Mouse (Mus musculus) spleen, embryonic (tissue): Measurements from ENCODE around the gene Rnd2.
"Not testable (repeated sequence)": the region's sequence is repeated elsewhere in the genome, so short reads cannot be mapped to it uniquely, and the experiment has no call there.

ENCODE experiments used
- CTCF ChIA-PET: fragments of 350-600 bp; sonication (Branson Sonifier 250); formaldehyde crosslinking; loops from one replicate; lab custom pipeline; 2022; lab: Charles Lee

Rnd2 gene

DNA sequence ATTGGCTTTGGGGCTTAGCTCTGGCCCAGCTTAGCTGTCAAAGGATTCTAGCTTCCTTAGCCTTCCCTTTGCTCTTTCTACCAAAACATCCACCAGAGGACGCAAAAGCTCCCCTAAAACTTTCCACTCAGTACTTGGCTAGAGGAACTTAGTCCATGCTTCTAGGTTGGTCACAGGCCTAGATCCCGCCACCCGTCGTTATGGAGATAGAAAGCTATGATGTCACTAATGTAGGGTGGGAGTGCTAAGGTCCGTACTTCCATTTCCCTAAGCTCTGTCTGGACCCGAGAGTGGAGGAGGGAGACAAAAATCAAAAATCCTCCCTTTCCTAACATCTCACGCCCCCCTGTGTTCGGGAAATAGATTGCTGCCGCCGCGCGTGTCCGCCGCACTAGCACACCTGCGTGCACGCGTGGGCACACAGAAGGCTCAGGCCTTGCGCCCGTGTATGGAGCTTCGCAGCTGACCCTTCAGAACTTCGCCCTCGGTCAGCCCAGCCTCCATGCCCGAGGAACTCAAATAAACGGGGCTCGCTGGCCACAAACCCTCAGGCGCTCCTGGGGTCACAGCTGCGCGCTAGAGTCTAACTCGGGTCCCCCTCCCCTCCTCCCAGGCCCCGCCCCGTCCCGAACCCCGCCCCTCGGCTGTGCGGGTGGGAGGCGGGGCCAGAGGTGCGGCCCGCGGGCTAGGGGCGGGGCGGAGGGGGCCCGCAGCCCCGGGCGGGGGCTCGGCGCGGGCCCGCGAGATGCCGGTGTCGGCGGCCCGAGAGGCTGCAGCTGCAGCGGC lies 2.9 kb downstream of the Rnd2 start:
- CTCF ChIA-PET: no interaction called here

DNA sequence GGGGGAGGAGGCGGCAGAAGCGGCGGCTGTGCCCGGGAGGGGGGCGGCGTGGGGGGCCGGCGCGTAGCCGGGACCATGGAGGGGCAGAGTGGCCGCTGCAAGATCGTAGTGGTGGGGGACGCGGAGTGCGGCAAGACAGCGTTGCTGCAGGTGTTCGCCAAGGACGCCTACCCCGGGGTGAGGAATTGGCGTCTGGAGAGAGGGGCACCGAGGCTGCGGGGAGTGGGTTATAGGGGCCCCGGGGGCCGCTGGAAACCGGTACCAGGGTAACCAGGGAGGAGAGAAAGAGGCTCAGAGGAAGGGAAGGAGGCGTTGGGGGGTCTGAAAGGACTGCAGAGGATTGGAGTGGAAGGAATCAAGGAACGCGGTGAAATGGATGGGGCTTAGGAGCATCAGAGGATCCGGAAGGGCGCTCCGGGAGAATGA lies 3.5 kb downstream of the Rnd2 start:
- CTCF ChIA-PET: no interaction called here

DNA sequence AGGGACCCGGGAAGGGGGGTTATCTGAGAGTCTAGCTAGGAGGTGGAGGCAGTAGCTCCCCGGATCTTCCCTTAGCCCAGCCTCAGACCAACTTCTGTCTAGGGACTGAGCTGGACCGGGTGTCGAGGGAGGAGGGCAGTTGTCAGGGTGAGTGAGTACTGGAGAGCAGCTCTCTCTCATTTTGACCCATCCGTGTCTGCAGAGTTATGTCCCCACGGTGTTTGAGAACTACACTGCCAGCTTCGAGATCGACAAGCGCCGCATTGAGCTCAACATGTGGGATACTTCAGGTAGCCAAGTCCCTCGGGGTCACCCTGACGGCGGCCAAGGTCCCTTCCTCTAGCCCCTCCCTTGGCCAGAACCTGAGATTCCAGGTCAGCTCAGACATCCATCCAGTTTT lies 3.9 kb downstream of the Rnd2 start:
- CTCF ChIA-PET: interaction anchor here (0.6 kb wide), 2 partner anchors 10 to 937 kb away, joined by 3 to 5 read pairs; no protein-coding TSS in a partner anchor

DNA sequence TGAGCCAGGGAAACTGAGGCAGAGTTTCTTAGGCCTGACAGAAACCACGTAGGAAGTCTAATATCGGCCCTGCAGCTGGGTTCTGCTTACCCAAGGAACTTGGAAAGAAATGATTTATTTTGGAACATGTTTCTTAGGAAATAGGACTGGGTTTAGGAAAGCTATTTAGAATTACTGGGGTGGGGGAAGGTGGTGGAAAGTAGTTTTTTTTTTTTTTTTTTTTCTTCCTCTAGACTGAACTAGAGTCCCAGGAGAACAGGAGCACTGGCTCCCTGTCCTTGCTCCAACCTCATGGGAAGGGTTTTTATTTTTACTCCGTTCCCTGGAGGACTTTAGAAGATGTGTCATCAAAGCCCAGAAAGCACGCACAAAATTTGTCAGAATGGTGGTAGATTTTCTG lies 4.4 kb downstream of the Rnd2 start:
- CTCF ChIA-PET: interaction anchor here (0.6 kb wide), 2 partner anchors 9 to 937 kb away, joined by 3 to 5 read pairs; no protein-coding TSS in a partner anchor

DNA sequence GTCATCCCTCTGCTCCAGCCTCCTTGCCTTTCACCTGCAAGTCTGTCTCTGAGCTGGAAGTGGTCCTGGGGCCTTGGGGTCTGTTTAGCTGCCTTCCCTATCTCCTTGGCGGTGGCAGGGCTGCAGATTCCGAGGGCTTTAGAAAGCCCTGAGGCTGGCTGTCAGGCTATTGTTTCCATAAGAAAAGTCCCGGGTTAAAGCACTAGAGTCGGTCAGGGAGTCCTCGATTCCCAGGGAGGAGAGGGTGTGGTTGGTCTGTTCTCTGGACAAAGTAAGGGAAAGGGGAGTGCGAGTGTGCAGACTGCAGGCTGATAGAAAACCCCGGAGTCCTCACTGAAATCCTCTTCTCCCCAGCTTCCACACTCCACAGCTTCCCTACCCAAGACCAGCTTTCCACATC lies 5.4 kb downstream of the Rnd2 start:
- CTCF ChIA-PET: interaction anchor here (0.6 kb wide), 1 partner anchor 32 kb away, joined by 8 read pairs; no protein-coding TSS in a partner anchor

DNA sequence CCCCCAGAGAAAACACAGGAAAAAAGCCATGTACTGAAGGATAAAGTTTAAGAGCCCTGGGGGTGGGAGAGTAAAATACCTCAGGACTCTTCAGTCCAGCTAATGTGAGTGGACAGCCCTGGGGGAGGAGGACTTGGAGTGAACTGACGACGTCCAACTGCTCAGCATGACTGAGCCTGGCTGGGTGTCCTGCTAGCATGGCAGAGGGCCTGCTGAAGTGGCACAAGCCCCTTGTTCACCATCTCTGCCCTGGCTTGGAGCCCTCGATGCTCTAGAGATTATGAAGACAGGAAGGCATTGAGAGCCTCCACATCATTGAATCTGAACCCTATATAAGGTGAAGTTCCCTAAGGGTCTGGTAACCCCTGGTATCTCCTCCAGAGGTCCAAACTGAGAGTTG lies 7.1 kb downstream of the Rnd2 start:
- CTCF ChIA-PET: no interaction called here

DNA sequence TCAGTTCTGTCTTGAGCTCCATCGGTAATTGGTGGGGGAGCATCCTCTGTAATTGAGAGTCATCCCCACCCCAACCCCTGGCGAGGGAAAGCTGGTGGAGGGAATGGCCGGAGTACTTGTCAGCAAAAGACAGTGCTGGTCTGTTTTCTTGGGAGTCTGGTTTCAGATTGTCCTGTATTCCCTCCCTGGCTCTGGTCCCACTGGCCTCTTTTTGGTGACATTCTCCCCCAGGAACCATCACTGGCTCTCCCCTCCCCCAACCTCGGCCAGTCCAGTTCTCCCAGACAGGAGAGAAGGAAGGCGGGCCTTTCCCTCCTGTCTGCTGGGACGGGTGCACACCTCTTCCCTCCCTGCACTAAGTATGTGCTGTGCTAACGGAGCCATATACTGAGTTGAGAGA lies 7.5 kb downstream of the Rnd2 start:
- CTCF ChIA-PET: no interaction called here

DNA sequence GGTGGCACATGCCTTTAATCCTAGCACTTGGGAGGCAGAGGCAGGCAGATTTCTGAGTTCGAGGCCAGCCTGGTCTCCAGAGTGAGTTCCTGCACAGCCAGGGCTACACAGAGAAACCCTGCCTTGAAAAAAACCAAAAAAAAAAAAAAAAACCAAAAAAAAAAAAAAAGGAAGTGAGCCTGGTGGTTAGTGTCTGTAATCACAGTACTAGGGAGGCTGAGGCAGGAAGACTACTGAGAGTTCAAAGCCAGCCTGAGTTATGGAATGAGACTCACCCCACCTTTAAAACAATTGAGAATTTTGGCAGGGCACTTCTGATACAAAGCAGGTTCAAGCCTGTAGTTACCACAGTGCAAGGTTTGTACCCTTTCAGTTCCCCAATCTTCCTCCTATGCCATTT lies 8.9 kb downstream of the Rnd2 start:
- CTCF ChIA-PET: not testable (repeated sequence)

DNA sequence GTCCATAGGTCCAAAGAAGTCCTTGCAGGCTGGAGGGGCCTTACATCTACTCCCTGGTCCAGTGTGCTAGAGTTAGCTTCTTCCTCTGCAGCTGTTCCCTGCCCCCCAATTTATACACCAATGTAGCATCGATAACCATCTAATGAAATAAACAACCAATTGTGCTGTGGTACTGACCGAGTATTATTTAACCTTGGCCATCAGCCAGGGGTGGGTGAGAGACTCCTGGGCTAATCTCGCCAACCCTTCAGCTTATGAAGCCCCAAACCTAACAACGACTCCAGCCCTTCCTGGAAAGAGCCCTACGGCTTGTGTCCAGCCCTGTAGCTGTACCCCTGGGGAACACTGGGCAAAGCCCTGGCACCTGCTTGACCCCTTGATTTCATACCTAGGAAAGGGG lies 9.5 kb downstream of the Rnd2 start:
- CTCF ChIA-PET: no interaction called here

DNA sequence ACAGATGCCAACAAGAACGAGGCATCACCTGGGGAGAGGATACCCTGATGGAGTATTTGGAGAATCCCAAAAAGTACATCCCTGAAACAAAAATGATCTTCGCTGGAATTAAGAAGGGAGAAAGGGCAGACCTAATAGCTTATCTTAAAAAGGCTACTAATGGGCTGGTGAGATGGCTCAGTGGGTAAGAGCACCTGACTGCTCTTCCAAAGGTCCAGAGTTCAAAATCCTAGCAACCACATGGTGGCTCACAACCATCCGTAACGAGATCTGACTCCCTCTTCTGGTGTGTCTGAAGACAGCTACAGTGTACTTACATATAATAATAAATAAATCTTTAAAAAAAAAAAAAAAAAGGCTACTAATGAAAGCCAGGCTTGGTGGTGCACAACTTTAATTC lies 11.6 kb downstream of the Rnd2 start:
- CTCF ChIA-PET: not testable (repeated sequence)

DNA sequence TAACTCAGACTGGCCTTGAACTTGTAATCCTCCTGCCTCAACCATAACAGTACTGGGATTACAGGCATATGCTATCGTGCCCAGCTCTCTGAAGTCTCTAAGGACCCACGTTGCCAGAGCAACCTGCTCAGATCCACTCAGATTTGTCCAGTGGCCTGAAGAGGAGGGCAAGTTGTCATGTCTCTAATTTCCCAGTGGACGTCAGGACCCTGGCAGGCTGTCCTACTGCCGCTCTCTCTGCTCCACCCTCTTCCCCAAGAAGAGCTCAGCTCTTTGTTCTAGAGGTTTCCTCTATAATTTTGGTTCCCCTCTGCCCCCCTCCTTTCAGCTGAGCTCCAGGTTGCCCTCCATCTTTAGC lies 12.4 kb downstream of the Rnd2 start:
- CTCF ChIA-PET: no interaction called here

DNA sequence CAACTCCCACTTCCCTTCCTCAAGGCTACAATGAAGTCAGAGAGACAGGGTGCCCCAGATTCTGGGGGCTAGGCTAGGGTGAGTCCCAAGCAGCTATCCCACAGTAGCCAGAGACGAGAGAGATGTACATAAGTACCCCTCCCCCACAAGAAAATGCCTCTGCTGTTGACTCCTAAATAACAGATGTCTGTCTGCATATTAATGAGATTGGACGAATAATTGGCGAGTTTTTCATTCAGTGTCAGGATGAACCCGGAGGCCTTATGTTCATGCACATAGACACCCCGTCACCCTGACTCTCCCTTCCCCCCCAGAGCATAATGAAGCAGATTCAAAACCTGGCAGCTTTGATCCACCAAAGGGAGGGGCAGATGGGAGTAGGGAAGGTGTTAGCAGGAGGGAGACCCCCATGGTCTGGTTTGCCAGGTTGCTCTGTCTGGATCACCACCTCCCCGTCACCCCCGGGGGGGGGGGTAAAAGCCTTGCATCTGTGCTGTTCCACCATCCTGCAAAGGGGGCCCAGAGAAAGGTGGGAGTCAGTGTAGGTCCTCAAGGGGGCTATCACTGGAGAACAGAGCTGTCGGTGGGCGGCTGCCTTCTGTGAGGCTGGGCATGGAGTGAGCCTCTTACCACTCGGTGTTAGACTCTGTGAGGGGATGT lies 12.9 kb downstream of the Rnd2 start:
- CTCF ChIA-PET: interaction anchor here (0.7 kb wide), 1 partner anchor 9 kb away, joined by 5 read pairs; no protein-coding TSS in a partner anchor

DNA sequence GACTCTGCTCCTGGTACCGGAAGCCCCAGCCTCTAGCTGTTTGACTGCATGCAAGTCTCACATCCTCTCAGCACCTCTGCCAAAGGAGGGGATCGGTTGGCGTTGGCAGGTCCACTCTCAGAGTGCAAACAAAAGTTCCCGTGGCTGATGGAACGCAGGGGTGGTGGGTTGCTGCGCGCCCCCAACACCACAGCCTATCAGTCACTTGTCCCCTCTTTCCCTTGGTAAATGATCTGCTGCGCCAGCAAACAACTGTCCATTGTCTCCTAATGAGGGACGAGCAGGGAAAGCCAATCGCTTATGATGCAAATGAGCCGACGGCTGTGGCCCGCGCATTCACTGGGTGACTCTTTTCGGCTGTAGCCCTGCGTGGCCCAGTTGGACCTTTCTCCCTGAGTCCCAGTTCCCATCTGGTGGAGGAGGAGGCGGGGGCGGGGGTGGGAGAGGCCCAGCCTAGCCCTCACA lies 14.4 kb downstream of the Rnd2 start:
- CTCF ChIA-PET: no interaction called here

DNA sequence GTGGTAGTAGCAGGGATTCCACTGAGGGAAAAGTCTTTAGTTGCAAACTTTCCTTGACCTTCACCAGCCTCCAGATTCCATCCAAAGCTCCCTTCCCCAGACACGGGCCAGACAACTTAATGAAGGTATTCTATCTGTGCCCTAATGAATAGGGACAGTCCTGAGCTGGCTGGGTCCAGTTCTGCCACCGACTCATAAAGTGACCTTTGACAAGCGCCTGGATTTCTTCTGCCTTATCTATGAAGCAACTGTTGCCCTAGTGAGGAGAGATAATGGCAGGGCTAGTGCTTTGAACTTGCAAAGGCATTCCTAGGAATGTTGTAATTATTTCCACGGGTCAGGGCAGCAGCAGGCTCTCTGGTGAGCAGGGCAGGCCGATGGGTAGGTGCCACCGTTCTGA lies 16.1 kb downstream of the Rnd2 start:
- CTCF ChIA-PET: no interaction called here

DNA sequence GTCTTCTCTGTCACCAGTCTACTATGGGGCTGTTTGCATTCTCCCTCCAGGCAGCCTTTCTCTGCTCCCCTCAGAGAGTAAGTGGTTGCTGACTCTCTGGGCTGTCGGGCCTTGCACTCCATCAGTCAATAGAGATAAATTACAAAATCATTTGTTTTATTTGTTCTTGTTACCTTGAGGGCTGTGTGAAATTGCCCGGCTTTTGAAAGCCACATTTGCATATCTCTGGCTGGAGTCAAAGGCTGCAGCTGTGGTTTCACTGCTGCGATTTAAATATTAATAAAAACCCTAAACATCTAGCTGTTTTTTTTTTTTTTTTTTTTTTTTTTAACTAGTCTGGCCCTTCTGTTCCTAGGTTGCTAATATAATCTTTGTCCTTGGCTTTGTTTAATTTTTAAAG lies 19.0 kb downstream of the Rnd2 start:
- CTCF ChIA-PET: interaction anchor here (0.7 kb wide), 1 partner anchor 1205 kb away, joined by 6 read pairs; no protein-coding TSS in a partner anchor

DNA sequence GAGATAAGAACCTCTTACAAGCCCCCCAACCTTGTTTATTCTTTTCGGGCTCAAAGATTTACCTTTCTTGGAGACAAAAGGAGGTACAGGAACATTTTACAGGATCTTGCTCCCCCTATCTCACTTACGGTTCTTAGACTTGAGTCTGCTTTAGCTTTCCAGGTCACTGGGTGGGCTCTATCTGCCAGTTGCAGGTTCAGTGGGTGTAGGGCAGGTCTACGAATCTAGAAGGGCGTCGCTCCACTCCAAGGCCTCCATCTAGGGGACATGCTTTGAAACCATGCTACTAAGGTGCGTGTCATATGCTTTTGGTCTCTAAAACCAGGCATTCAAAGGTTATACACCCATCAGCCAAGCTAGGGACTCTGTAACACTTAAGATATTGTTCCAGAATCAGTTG lies 19.4 kb downstream of the Rnd2 start:
- CTCF ChIA-PET: interaction anchor here (0.7 kb wide), 1 partner anchor 1205 kb away, joined by 6 read pairs; no protein-coding TSS in a partner anchor

DNA sequence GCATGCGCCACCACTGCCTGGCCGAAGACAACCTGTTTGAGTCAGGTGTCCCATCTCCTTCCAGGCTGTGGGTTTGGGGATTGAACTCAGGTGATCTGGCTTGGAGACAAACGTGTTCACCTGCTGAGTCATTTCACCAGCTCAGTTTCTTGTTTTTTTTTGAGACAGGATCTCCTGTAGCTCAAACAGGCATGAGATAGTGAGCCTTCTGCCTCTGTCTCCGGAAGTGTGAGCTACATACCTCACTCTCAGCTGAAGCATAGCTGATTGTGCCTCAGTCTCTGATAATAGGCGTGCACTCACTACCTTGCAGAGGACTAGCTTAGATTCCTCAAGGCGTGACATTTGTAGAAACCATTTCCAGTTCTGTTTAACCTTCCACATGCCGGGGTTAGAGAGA lies 20.0 kb downstream of the Rnd2 start:
- CTCF ChIA-PET: no interaction called here

DNA sequence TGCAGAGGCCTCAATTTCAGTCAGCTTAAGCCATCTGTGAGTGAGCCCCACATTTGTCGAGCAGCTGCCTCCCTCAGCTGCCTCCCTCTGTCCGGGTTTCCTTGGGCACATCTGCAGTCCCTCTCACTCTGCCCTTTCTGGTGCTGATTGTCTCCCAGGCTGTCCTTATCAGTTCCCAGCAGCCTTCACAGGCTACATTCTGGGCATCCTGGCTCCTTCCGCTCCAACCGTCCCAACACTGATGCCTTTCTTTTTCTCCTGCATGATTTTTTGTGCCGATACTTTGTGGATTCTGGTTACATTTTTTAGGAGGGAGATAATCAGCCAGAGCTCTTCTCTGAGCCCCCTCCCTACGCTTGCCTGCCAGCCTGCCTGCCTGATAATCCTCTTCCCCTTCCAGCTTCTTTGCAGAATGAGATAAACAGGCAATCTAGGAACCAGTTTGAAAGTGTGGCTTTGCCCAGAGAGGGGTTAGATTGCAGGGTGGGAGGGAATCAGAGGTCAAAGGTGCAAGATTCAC lies 20.8 kb downstream of the Rnd2 start:
- CTCF ChIA-PET: interaction anchor here (0.5 kb wide), 1 partner anchor 58 kb away, joined by 3 read pairs; no protein-coding TSS in a partner anchor

DNA sequence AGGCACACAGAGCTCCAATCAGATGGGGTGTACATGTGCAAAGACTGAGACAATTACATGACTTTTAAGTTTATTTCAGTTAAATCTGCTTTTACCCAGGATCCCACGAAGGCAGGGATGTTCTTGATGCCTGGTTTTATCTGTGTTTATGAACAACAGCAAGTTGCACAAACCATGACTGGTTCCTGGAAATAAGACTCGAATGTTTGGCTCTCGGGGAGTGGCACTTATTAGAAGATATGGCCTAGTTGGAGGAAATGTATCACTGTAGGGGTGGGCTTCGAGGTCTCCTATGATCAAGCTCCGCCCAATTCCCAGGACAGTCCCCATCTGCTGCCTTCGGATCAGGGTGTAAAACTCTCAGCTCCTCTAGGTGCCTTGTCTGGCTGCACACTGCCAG lies 21.3 kb downstream of the Rnd2 start:
- CTCF ChIA-PET: interaction anchor here (0.5 to 0.6 kb wide), 2 partner anchors 41 to 59 kb away, joined by 3 read pairs; no protein-coding TSS in a partner anchor

DNA sequence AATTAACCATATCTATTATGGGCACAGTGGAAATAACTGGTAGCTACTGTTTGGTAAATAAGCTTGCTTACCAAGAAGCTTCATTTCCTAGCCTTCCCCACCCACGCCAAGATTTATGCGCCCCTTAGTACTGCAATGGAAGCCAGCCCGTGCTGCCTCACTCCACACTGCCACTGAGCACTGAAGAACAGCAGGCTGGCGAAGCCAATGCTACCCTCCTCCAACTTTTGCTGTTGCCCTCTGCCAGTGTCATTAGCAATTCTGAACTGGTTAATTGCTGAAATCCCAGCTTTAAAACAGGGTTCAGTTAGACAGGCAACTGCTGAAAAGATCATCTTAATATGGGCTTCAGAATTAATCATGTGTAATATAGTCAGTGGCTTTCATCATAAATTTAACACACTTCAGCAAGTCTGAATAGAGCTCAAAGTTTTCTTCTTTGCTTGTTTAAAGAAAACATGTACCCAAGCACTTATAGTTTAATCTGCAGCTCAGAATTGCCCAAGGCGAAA lies 41.5 kb downstream of the Rnd2 start:
- CTCF ChIA-PET: no interaction called here

DNA sequence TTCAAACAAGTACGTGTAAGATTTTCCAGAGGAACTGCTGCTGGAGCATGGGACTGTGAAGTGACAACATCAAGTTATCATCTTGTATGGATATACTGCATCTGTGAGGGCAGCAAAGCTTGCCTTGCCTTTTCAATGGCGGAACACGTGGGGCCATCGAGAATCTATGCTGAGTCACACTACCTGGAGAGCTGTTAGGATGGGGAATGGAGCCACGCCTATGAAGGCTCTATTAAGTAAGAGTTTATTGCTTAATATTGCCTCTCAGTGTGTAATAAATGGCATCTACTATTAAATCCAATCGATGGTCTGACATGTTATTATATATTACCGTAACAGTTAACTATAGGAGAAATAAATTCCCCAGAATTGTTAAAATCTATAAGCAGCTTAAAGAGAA lies 42.3 kb downstream of the Rnd2 start:
- CTCF ChIA-PET: no interaction called here

DNA sequence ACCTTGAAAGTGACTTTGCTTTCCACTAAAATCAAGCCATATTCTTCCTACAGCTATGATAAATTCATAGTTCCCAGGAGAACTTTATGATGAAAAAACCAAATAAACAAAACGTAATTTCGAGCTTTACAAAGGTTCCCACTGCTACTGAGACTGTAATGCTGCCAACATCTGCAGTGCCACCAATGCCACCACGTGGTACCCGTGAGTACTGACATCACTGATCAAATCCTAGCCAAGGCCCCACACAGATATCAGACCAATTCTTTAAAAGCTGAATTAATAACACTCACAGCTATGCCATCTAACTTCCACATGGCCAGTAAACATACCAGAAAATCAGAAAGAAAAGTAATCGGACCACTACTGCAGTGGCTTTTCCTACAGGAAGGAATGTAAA lies 54.1 kb downstream of the Rnd2 start:
- CTCF ChIA-PET: no interaction called here
